Mouse (Mus musculus) liver, embryonic 14.5 days (tissue): Measurements from ENCODE around the gene Dimt1.

Experiments used
- CTCF ChIP-seq: IDR thresholded peaks from 2 replicates; pipeline ENCODE4 v1.5.1; 2016; ENCODE audit warnings: antibody characterized with exemption, low read depth, control low read depth
- EP300 ChIP-seq: IDR thresholded peaks from 2 replicates; pipeline ENCODE4 v1.6.1; 2016; ENCODE audit warnings: antibody characterized with exemption, low read depth

DNA sequence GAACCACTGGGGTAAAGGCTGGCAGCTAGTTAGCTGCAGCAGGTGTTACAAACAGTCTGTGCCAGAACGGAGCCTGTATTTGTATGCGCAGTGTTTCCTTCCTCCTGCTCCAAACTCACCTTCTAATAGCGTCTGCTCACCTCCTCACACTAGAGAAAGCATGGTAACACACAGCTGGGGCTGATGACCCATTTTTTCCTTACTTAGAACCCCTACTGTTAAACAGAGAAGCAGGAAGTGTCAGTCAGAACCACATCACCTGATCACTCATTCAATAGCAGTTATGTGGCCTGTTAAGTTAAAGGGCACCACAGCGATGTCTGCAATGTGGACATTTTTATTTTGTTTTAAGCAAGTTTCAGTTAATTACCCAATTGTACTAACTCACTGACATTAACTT is 10.6 kb downstream of the Dimt1 start:
- no peak for TF ChIP-seq CTCF
- TF ChIP-seq EP300: no peak
